Mouse (Mus musculus) CH12.LX (cell line): ENCODE results near the gene Tmeff1. TPM values are rescaled to one million over a fixed set of nuclear protein-coding genes. Genes with fewer than 3 reads are reported as not detected.

Source experiments
- DNase-seq: peaks from one replicate; pipeline ENCODE4 v3.0.0-alpha.2; 2013; ENCODE audit errors: extremely low read depth
- H3K27ac ChIP-seq: 2 replicates; pipeline ENCODE4 v1.5.1; 2012; ENCODE audit warnings: low read depth, mild to moderate bottlenecking, control low read depth, moderate library complexity; ENCODE audit not compliant: insufficient read depth
- H3K27me3 ChIP-seq: replicated peaks from 2 replicates; pipeline ENCODE3; 2012; ENCODE audit warnings: inconsistent platforms
- H3K36me3 ChIP-seq, 2 experiments: replicated peaks in 1 of 2; 2 replicates each; pipeline versions ENCODE3 to v1.6.1; 2012; ENCODE audit warnings: inconsistent platforms in 1 of 2, low read length in 1 of 2, mild to moderate bottlenecking in 1 of 2, mixed read lengths in 1 of 2, moderate library complexity in 1 of 2; ENCODE audit not compliant: control insufficient read depth in 1 of 2, insufficient read depth in 1 of 2
- H3K4me1 ChIP-seq, 2 experiments: 2 replicates each; pipeline ENCODE4 v1.6.1; 2012; ENCODE audit warnings: inconsistent platforms in 1 of 2, moderate library complexity in 1 of 2; ENCODE audit not compliant: insufficient read depth in 2 of 2, control insufficient read depth in 1 of 2
- H3K4me2 ChIP-seq: 2 replicates; pipeline ENCODE4 v1.6.1; 2012; ENCODE audit warnings: low read depth, mild to moderate bottlenecking, control low read depth; ENCODE audit not compliant: poor library complexity, insufficient read depth, severe bottlenecking
- H3K4me3 ChIP-seq, 3 experiments: fragments of 150-350 bp in 1 of 3; sonication (generic) in 1 of 3; replicated peaks in 1 of 3; 2 replicates each; pipeline versions ENCODE3 to v1.5.1; 2011 to 2012; ENCODE audit warnings: low read depth in 2 of 3, low read length in 2 of 3, mild to moderate bottlenecking in 2 of 3, moderate library complexity in 2 of 3, control low read depth in 1 of 3, improper control_type of control experiment in 1 of 3, inconsistent platforms in 1 of 3, mixed read lengths in 1 of 3; ENCODE audit not compliant: poor library complexity in 1 of 3
- H3K79me2 ChIP-seq: replicated peaks from 2 replicates; pipeline ENCODE4 v1.6.1; 2012; ENCODE audit warnings: mild to moderate bottlenecking, moderate library complexity; ENCODE audit not compliant: control insufficient read depth, poor library complexity, insufficient read depth, severe bottlenecking; ENCODE audit errors: extremely low read depth
- H3K9ac ChIP-seq: 2 replicates; pipeline ENCODE4 v1.6.1; 2012; ENCODE audit warnings: low read depth, mild to moderate bottlenecking, control low read depth, moderate library complexity; ENCODE audit not compliant: insufficient read depth
- H3K9me3 ChIP-seq: replicated peaks from 2 replicates; pipeline ENCODE3; 2012; ENCODE audit warnings: low read length, inconsistent platforms, mixed read lengths
- CTCF ChIP-seq, 2 experiments: IDR thresholded peaks in 1 of 2; conservative IDR thresholded peaks in 1 of 2; 2 replicates each; pipeline ENCODE4 v1.5.1; 2011 to 2012; ENCODE audit warnings: low read depth in 2 of 2, low read length in 2 of 2, improper control_type of control experiment in 1 of 2, inconsistent platforms in 1 of 2, mild to moderate bottlenecking in 1 of 2, moderate library complexity in 1 of 2
- ELF1 ChIP-seq: IDR thresholded peaks from 2 replicates; pipeline ENCODE4 v1.6.1; 2014; ENCODE audit warnings: low read depth, mild to moderate bottlenecking, inconsistent platforms, low read length, improper control_type of control experiment
- EP300 ChIP-seq: IDR thresholded peaks from 2 replicates; pipeline ENCODE4 v1.6.1; 2011; ENCODE audit warnings: low read length, improper control_type of control experiment
- ETS1 ChIP-seq: conservative IDR thresholded peaks from 2 replicates; pipeline ENCODE4 v1.6.1; 2012; ENCODE audit warnings: low read depth, mild to moderate bottlenecking, inconsistent platforms, low read length, improper control_type of control experiment, moderate library complexity
- IRF4 ChIP-seq: IDR thresholded peaks from 2 replicates; pipeline ENCODE4 v1.6.1; 2014; ENCODE audit warnings: low read depth, mild to moderate bottlenecking, inconsistent platforms, low read length, improper control_type of control experiment
- KAT2A ChIP-seq: IDR thresholded peaks from 2 replicates; pipeline ENCODE4 v1.6.1; 2012; ENCODE audit warnings: low read length, improper control_type of control experiment, inconsistent platforms; ENCODE audit not compliant: insufficient replicate concordance
- MAZ ChIP-seq: IDR thresholded peaks from 2 replicates; pipeline ENCODE4 v1.6.1; 2012; ENCODE audit warnings: low read depth, mild to moderate bottlenecking, inconsistent platforms, low read length, improper control_type of control experiment, moderate library complexity
- MXI1 ChIP-seq: IDR thresholded peaks from 2 replicates; pipeline ENCODE4 v1.6.1; 2011; ENCODE audit warnings: mild to moderate bottlenecking, low read depth, low read length, improper control_type of control experiment
- RAD21 ChIP-seq: IDR thresholded peaks from 2 replicates; pipeline ENCODE4 v1.6.1; 2011; ENCODE audit warnings: low read depth, mild to moderate bottlenecking, low read length, improper control_type of control experiment, moderate library complexity
- RCOR1 ChIP-seq: conservative IDR thresholded peaks from 2 replicates; pipeline ENCODE4 v1.6.1; 2012; ENCODE audit warnings: low read depth, mild to moderate bottlenecking, inconsistent platforms, low read length, improper control_type of control experiment
- TBP ChIP-seq: conservative IDR thresholded peaks from 2 replicates; pipeline ENCODE4 v1.6.1; 2011; ENCODE audit warnings: low read depth, low read length, improper control_type of control experiment
- USF2 ChIP-seq: conservative IDR thresholded peaks from 2 replicates; pipeline ENCODE4 v1.6.1; 2011; ENCODE audit warnings: low read depth, low read length, improper control_type of control experiment
- ZKSCAN1 ChIP-seq: IDR thresholded peaks from 2 replicates; pipeline ENCODE4 v1.6.1; 2012; ENCODE audit warnings: low read depth, inconsistent platforms, low read length, improper control_type of control experiment, borderline replicate concordance
- ZMIZ1 ChIP-seq: IDR thresholded peaks from 2 replicates; pipeline ENCODE4 v1.6.1; 2012; ENCODE audit warnings: low read depth, mild to moderate bottlenecking, inconsistent platforms, low read length, improper control_type of control experiment
- dilution Hi-C: fragments of 300-500 bp; cut with MboI; formaldehyde crosslinking; loops from 2 replicates; pipeline ENCODE4 v1.14.3; 2020; ENCODE audit warnings: low sequenced_read_pairs; ENCODE audit not compliant: extremely low pct_unique_long_range_greater_than_20kb, extremely low pct_ligation_motif_present
- in situ Hi-C: fragments of 300-500 bp; cut with MboI; formaldehyde crosslinking; loops from 3 replicates; pipeline ENCODE4 v1.14.3; 2019; ENCODE audit warnings: low sequenced_read_pairs, low pct_ligation_motif_present, low pct_unique_long_range_greater_than_20kb, mixed read lengths
- polyA plus RNA-seq: library from polyadenylated mRNA; unstranded; fragments of >175 nt; gene quantifications from 2 replicates; pipeline ENCODE4 v1.2.1, GENCODE M21; 2012; ENCODE audit warnings: low read depth; ENCODE audit not compliant: insufficient read length
- total RNA-seq, 2 experiments: library from RNA; depleted of rRNA; stranded (reverse); fragments of 300-350 nt in 1 of 2; fragments of >200 nt in 1 of 2; gene quantifications; 2 replicates each; pipeline ENCODE4 v1.2.3; 2012 to 2014

Gene Tmeff1
- total and polyA plus RNA-seq, 3 experiments, result 23.3 to 32.4 (median 29.6) TPM

- H3K4me3 ChIP-seq, result no peak within 1 kb of the TSS
- no peaks in the 10 kb centered on the region for H3K79me2 ChIP-seq
- dilution Hi-C loops, result no loop called here
- no peak within 1 kb of the TSS for H3K4me2 ChIP-seq
- H3K36me3 ChIP-seq, result peaks cover 7 to 45% of the 10 kb centered on the region in 2 experiments
- in situ Hi-C loops, result no loop called here
- TF ChIP-seq MAZ, result no peak
- no peak within 1 kb of the TSS for H3K9ac ChIP-seq
- H3K4me1 ChIP-seq, result no peaks in the 10 kb centered on the region
- no peak for DNase-seq
- no peaks in the 10 kb centered on the region for H3K9me3 ChIP-seq
- H3K27me3 ChIP-seq, result no peaks in the 10 kb centered on the region
- H3K27ac ChIP-seq, result no peak within 1 kb of the TSS
These were observed 78.3 kb downstream of the Tmeff1 start, which contains the start of gene Cavin4 for GRCm38 (mm10) chr4:48663271-48663670. TSS of gene Cavin4 (plus strand) at chr4:48663514.

- dilution Hi-C loops (no loop called here), in situ Hi-C loops (no loop called here)
- DNase-seq, result no peak
- Histone ChIP-seq H3K4me3 (no peak overlapping the region), H3K27me3 (no peaks in the 10 kb centered on the region), H3K9me3 (no peaks in the 10 kb centered on the region), H3K36me3 (peaks cover 7 to 40% of the 10 kb centered on the region in 2 experiments), H3K4me1 (no peaks in the 10 kb centered on the region), H3K9ac (no peak overlapping the region), H3K27ac (no peak overlapping the region), H3K79me2 (no peaks in the 10 kb centered on the region), H3K4me2 (no peak overlapping the region)
- TF ChIP-seq ZKSCAN1 (no peak), RCOR1 (no peak), TBP (no peak), ZMIZ1 (no peak), ELF1 (no peak), ETS1 (no peak), MXI1 (no peak)
These were observed 79.0 kb downstream of the Tmeff1 start for GRCm38 (mm10) chr4:48664021-48664420.

- no peak overlapping the region for H3K4me3 ChIP-seq
- in situ Hi-C loops (no loop called here), dilution Hi-C loops (no loop called here)
- H3K4me1 ChIP-seq, result no peaks in the 10 kb centered on the region
- no peaks in the 10 kb centered on the region for H3K27me3 ChIP-seq
- H3K27ac ChIP-seq, result no peak overlapping the region
- DNase-seq, result no peak
- no peak overlapping the region for H3K4me2 ChIP-seq
- H3K9ac ChIP-seq, result no peak overlapping the region
- H3K79me2 ChIP-seq, result no peaks in the 10 kb centered on the region
- no peak for TF ChIP-seq ZKSCAN1
- no peak for TF ChIP-seq EP300
- no peak for TF ChIP-seq MAZ
- TF ChIP-seq USF2, result no peak
- no peak for TF ChIP-seq TBP
- TF ChIP-seq ETS1, result no peak
- TF ChIP-seq RAD21, result no peak
- TF ChIP-seq ELF1, result no peak
- no peak for TF ChIP-seq IRF4
- no peak for TF ChIP-seq CTCF (conservative IDR thresholded peaks at IDR 0.05 in 1 of 2, IDR thresholded peaks at IDR 0.05 in 1 of 2; ENCODE audit: low read depth in 2 of 2, low read length in 2 of 2)
- TF ChIP-seq KAT2A, result no peak
- H3K36me3 ChIP-seq, result peaks cover 4 to 29% of the 10 kb centered on the region in 2 experiments
- no peaks in the 10 kb centered on the region for H3K9me3 ChIP-seq
These were observed 82.3 kb downstream of the Tmeff1 start for GRCm38 (mm10) chr4:48667279-48667678.
